Mouse (Mus musculus): ENCODE measurements at regions not wholly inside any gene's neighbourhood (a gene's known extent, or its start where the extent isn't known, plus 50 kb on each side); places are given as distances from the start of the nearest gene placed in this dataset.

- DNase-seq (ENCODE audit: low spot score in 2 of 2): no peak
Measured at GRCm38 (mm10) chr10:45009676-45010075, 57.3 kb upstream of the Prep start.

- DNase-seq (ENCODE audit: low spot score in 2 of 2): no peak
Measured at GRCm38 (mm10) chr10:45009235-45009634, 57.8 kb upstream of the Prep start.

- DNase-seq (ENCODE audit: low spot score in 2 of 2): no peak
Measured at GRCm38 (mm10) chr10:45004037-45004653, 62.9 kb upstream of the Prep start.

GRCm38 (mm10) chr10:45003344-45003681, 63.7 kb upstream of the Prep start:
- no peak for DNase-seq (ENCODE audit: low spot score in 2 of 2)

DNA sequence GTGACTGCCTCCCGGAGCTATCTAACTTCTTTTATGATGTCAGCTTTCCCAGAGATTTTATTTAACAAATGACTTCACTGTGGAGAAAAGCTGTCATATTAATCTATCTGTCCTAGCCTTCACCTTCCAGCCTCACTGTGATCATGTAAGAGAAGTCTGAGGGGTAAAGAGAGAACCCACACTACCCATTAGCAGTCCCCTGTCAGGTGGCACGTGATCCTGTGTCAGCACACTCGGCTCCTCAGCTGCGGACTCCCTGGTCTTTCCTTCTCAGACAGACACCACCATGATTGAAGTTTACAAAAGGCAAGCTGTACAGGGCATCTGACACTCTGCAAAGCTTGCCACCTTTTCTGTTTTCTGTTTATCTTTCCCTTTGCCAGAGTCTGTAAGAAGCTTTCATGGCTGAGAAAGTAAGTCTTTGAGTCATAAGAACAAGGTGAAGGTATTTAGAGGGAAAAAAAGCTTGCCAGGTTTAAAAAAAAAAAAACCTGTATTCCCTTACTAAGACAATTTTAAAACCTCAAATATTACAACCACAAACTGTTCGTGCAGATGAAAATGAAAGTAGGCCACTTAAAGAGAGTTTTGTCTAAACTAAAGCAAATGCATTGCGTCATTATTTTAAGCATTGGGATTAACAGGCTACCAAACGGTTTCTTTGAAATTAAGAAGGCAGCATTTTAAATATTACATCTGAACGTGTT, 64.2 kb upstream of the Prep start:
- DNase-seq (ENCODE audit: low spot score in 2 of 2): no peak

DNA sequence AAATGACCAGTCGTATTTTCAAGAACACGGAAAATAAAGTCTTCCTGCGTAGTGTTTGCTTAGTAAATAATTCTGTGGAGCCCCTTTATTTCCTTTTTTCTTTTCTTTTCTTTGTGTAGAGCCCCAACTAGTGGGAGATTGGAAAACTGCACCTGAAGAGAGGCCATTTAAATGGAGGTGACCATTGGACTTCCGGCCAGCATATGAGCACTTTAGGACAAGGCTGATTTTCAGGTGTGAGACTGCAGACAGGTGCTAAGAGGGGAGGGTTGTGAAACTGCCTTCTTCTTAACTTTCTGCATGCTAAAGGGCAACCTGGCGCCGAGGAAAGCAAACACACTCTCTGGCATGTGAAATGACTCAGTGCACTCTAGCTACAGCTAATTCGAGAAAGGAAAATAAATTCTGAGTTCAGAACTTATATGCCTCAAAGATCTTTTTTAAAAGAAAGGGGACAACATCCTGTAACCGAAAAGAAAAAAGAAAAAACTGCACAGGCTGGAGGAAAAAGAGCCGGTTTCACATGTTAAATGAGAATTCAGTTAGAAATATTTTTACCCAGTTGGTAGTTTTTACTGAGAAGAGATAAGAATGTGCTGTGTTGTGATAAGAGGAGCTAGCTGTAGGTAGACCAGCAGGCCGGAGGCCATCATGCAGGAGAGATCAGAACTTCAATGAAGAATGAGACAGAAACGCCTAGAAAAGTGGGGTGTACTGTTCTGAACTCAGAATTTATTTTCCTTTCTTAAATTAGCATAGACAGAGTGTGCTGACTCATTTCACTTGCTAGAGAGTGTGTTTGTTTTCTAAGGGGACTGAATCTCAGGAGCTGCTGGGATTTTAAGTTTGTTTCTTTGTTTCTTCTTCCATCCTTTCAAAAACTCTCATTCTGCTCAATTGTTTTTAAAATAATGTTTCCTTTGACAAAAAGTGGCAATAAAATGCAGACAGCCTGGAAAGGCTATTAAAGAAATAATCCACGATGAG, 65.8 kb upstream of the Prep start:
- peak; percentile 42 to 59 for DNase-seq (ENCODE audit: low spot score in 2 of 2)

DNA sequence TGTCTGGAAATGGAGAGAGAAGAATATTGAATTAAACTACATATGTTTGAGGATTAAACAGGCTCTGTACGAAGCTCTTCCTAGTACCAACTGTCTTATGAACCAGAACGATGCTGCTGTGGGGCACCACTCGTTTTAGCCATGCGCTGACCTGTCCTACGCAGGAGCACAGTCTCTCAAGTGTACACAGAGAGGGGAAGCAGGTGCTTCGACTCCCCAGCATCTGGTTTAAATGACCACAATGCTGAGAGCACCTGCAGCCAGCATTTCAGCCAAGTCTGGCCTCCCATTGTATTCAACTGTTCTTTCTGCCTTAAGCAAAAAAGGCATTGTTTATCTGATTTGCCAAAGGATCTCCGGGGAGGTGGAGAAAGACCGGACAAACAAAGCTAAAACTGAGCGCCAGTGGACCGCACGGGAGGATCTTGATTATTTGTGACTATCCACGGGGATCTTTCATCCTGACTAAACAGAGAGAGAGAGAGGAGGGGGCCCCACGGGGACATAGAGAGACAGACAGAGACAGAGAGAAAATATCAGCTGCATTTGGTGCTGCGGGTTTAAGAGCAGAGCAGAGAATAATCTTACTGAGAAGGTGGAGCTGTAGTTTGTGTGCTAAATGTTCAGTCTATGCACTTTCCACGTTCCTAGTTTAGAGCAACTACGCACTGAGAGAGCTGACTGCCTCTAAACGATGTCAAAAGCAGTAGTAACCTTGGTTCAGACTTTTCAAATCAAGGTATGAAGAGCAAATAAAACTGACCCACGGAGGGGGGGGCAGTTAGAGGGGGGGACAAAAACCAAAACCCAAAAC, 66.8 kb upstream of the Prep start:
- DNase-seq (ENCODE audit: low spot score in 2 of 2): no peak

DNA sequence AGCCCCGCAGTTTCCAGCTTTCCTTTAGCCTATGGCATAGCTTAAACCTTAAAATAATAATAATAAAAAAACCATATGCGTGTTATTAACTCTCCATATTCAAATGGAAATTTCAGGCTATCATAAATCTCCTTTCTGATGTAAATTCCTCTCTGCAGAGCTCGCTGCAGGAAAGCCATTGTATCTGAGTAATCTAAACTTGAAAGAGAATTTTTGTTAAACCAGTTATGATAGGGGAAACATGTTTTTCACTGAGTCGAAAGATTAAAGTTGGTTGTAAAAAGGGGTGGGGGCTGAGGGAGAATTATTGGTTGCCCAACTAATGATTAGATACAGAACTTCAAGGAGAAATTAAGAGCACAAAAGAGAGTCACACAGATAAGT, 69.1 kb upstream of the Prep start:
- no peak for DNase-seq (ENCODE audit: low spot score in 2 of 2)

DNA sequence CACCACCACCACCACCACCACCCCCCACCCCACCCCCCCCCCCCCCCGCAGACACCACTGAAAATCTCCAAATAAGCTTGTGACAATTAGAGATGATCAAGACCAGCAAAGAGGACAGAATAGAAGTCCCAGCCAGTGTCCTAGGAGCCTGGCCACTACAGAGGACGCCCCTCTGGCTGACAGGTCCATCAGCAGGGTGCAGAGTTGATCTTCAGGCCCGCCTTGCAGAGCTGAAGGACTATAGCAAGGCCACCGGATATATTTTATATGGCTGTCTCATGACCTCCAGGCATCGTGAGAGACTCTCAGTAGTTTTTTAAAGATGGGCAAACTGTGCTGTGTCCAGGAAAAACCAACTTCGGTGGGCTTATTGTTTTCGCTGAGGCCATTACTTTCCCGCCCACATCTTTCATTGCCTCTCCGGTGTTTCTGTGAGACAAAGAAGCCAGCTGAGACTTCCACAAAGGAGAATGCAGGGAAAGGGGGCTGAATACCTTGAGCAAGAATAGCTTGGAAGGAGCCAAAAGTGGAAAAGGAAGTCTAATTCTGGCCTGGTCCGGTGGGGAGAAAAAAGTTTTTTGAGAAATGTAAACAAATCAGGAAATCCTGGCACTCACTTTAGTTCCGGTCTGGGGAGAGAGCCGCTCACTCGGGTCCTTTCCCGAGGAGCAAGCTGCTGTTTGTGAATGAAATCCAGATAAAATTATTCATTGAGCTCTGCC, 69.7 kb upstream of the Prep start:
- peak; percentile 54 to 74 for DNase-seq (ENCODE audit: low spot score in 2 of 2)

GRCm38 (mm10) chr10:44995756-44996155, 71.2 kb upstream of the Prep start:
- no peak for DNase-seq (ENCODE audit: low spot score in 2 of 2)

GRCm38 (mm10) chr10:44994385-44995281, 72.4 kb upstream of the Prep start:
- no peak for DNase-seq (ENCODE audit: low spot score in 2 of 2)

DNA sequence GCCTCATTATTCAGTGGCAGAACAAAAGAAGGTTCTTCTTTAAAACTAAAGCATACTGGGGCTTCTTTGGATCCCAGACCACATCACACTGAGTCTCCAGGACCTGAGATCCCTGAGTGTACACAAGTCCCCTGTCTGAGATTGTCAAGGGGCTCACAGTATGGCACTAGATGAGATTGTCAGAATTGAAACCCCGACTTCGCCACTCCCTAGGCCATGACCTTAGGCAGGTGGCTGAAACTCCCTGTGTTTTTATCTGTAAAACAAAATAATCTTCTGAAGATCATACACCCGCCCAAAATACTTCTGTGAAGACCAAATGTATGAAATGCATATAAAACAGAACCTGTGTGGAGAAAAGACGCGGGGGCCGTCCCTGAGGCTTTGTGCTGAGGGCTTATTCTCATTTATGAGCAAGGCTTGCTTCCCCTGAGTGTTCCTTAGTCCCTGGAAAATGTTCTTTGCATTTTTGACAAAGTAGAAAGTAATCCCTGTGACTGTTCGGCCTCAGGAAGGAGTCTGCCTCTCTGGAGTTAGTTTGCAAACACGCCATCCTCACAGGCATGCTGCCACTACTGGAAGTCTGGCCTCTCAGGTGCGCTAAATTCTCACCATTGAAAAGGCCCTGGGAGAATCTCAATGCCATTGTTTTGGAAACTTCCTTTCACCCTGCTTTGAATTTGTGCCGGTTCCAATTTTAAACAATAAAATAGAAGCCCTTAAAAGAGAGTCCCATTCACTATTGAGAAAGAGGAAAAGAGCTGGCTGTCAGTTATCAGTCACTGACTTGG, 73.3 kb upstream of the Prep start:
- DNase-seq (ENCODE audit: low spot score in 2 of 2): peak in 1 of 2 experiments; percentile 44

- no peak for DNase-seq (ENCODE audit: low spot score in 2 of 2)
Measured at GRCm38 (mm10) chr10:44989539-44989938, 77.5 kb upstream of the Prep start.

DNA sequence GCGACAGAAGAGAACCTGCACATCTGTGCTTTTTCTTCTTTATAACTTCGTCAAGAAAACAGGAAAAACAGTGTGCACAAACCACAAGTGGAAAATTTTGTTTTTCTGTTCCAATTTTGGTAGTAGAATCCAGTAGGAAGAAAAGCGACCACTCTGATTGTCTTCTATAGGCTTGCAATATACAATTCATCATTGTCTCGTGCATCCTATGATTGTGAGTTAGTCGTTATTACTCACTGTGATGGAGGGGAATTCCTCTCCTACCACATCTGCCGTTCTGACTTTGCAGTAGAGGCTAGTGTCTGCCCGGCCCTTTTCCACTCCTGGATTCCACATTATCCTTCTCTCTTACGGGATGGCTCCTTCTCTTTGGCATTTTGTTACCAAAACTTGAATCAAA, 78.2 kb upstream of the Prep start:
- no peak for DNase-seq (ENCODE audit: low spot score in 2 of 2)

DNA sequence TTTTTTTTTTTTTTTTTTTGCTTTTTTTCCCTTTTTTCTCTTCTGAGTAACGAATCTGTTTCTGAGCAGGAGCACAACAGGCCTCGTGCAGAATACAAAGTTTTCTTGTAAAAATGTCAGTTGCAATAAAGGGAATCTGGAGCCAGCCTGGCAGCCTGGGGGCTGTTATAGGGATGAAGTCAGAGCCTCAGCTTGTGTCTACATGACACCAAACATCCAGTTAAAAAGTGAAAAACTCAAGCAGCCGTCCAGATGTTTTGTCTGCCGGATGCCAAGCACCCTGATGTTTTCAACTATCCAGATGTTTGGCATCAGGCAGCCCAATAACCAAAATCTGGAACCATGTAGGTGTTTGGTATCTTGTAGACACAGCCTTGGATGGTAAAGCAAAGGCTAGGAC, 79.4 kb upstream of the Prep start:
- DNase-seq (ENCODE audit: low spot score in 2 of 2): no peak

- no peak for DNase-seq (ENCODE audit: low spot score in 2 of 2)
Measured at GRCm38 (mm10) chr10:44981913-44982312, 85.1 kb upstream of the Prep start.

GRCm38 (mm10) chr10:44976815-44977214, 90.2 kb upstream of the Prep start:
- no peak for DNase-seq (ENCODE audit: low spot score in 2 of 2)

DNA sequence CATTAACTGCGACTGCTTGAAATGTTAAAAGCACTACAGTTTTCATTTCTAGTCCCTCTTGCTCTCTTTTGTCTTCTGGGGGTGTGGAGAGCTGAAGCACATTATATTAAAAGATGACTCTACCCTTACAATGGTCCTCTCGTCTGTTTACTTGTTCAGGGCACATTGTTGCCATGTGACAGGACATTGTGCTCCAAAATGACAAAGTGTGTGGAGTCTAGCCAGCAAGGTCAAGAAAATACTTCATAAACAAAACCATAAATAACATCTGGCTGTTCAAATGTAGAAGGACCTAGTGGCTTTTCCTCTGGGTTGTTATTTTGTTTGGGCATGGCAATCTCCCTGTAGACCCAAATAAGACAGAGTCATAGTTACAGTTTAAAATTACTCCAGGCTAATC, 95.1 kb upstream of the Prep start:
- no peak for DNase-seq (ENCODE audit: low spot score in 2 of 2)

GRCm38 (mm10) chr10:44959968-44960367, 107.0 kb upstream of the Prep start:
- DNase-seq (ENCODE audit: low spot score in 2 of 2): no peak

Measured in heart, adult 9 months (tissue).